In genomic region chr1:167688347-167689231, GRCm38 (mm10) we compare ENCODE assay signal across 9 mouse cellular contexts. TPM values are rescaled to one million over a fixed set of nuclear protein-coding genes. Genes with fewer than 3 reads are reported as not detected.
DNase-seq lines count a peak whose midpoint lies in the region; ATAC-seq and TF ChIP-seq lines count a peak whose summit lies in the region.
"Had no signal": no experiment of that assay in that cellular context is flagged by ENCODE, and none has a peak within 500 bp of the region (broad histone marks: within the 10 kb centered on the region; RNA-seq: fewer than 3 reads in every experiment).

No protein-coding gene starts in this region.

- peak; percentile 78 for ATAC-seq in lung, embryonic 14.5 days (ENCODE audit: insufficient read depth)
- ATAC-seq in embryonic facial prominence, embryonic 15.5 days (ENCODE audit: insufficient number of reproducible peaks, low FRiP score, low TSS enrichment, low read depth): peak; percentile 49; the same call in 1 of the 2 replicates
- ATAC-seq in hindbrain, embryonic 11.5 days (ENCODE audit: low FRiP score): peak; percentile 50
- peak; percentile 54 for ATAC-seq in limb, embryonic 13.5 days (ENCODE audit: low FRiP score, low read depth)
- no peak for ATAC-seq in activated CD4-positive, CD25-positive, alpha-beta regulatory T cell, adult 4 months

- under 1% methylated on average over 97 of the region's 98 CpGs for WGBS in lung, embryonic 14.5 days
- WGBS in embryonic facial prominence, embryonic 15.5 days: under 1% methylated on average over 95 of the region's 98 CpGs
- under 1% methylated on average over 73 of the region's 98 CpGs for WGBS in hindbrain, embryonic 11.5 days
- under 1% methylated on average over 96 of the region's 98 CpGs for WGBS in limb, embryonic 13.5 days

- H3K9me3 ChIP-seq in lung, embryonic 14.5 days (ENCODE audit: low read depth, low read length): no peaks in the 10 kb centered on the region
- H3K9me3 ChIP-seq in embryonic facial prominence, embryonic 15.5 days (replicated peaks): no peaks in the 10 kb centered on the region; the same call in 1 of the 2 replicates
- H3K9me3 ChIP-seq in hindbrain, embryonic 11.5 days (ENCODE audit: control insufficient read depth, low read length): no peaks in the 10 kb centered on the region
- H3K9me3 ChIP-seq in limb, embryonic 13.5 days: peaks cover 5% of the 10 kb centered on the region; the same call in 1 of the 2 replicates

- TF ChIP-seq CTCF in lung, embryonic 14.5 days (IDR thresholded peaks at IDR 0.05; ENCODE audit: low read depth): no peak

- DNase-seq in lung, embryonic 14.5 days: peak; percentile 64
- no peak for DNase-seq in lung, postnatal 25 days (ENCODE audit: low spot score)
- peak; percentile 70 for DNase-seq in hindbrain, embryonic 11.5 days (ENCODE audit: low spot score)
- peak; percentile 75 for DNase-seq in neural tube, embryonic 10.5 days (ENCODE audit: extremely low spot score, low spot score)
- DNase-seq in layer of hippocampus, adult 18-20 months (ENCODE audit: low spot score in 2 of 2): no peak

- no peaks in the 10 kb centered on the region for H3K36me3 ChIP-seq in lung, embryonic 14.5 days (ENCODE audit: insufficient read depth)
- H3K36me3 ChIP-seq in embryonic facial prominence, embryonic 15.5 days: no peaks in the 10 kb centered on the region
- H3K36me3 ChIP-seq in hindbrain, embryonic 11.5 days (ENCODE audit: control insufficient read depth, insufficient read depth, low read length): no peaks in the 10 kb centered on the region
- H3K36me3 ChIP-seq in limb, embryonic 13.5 days: no peaks in the 10 kb centered on the region

- H3K27me3 ChIP-seq in lung, embryonic 14.5 days (ENCODE audit: insufficient read depth, low read length): peaks cover 78% of the 10 kb centered on the region
- H3K27me3 ChIP-seq in embryonic facial prominence, embryonic 15.5 days: peaks cover 73% of the 10 kb centered on the region
- peaks cover 59% of the 10 kb centered on the region for H3K27me3 ChIP-seq in hindbrain, embryonic 11.5 days (ENCODE audit: control insufficient read depth, insufficient read depth, low read length)
- peaks cover 78% of the 10 kb centered on the region for H3K27me3 ChIP-seq in limb, embryonic 13.5 days

- peak overlapping the region; percentile 75 for H3K4me2 ChIP-seq in lung, embryonic 14.5 days
- H3K4me2 ChIP-seq in embryonic facial prominence, embryonic 15.5 days (replicated peaks): peak overlapping the region; percentile 97
- peak overlapping the region; percentile 84 for H3K4me2 ChIP-seq in hindbrain, embryonic 11.5 days (replicated peaks; ENCODE audit: low read depth, low read length)
- H3K4me2 ChIP-seq in limb, embryonic 13.5 days (replicated peaks): peak overlapping the region; percentile 95

- H3K9ac ChIP-seq in lung, embryonic 14.5 days: peak overlapping the region; percentile 34
- peak overlapping the region; percentile 33 for H3K9ac ChIP-seq in embryonic facial prominence, embryonic 15.5 days
- H3K9ac ChIP-seq in hindbrain, embryonic 11.5 days (ENCODE audit: low read depth, low read length): peak overlapping the region; percentile 42; the same call in 1 of the 2 replicates
- peak overlapping the region; percentile 68 for H3K9ac ChIP-seq in limb, embryonic 13.5 days

- 0 out of 2 replicates have a peak, but pooled peaks cover 4% of the 10 kb centered on the region for H3K4me1 ChIP-seq in lung, embryonic 14.5 days (ENCODE audit: insufficient read depth)
- peaks cover 23% of the 10 kb centered on the region for H3K4me1 ChIP-seq in embryonic facial prominence, embryonic 15.5 days
- H3K4me1 ChIP-seq in hindbrain, embryonic 11.5 days (replicated peaks; ENCODE audit: control insufficient read depth, insufficient read depth, low read length): peaks cover 8% of the 10 kb centered on the region
- peaks cover 22% of the 10 kb centered on the region for H3K4me1 ChIP-seq in limb, embryonic 13.5 days

- peak overlapping the region; percentile 46 for H3K4me3 ChIP-seq in lung, embryonic 14.5 days (ENCODE audit: low read depth, low read length)
- peak overlapping the region; percentile 53 for H3K4me3 ChIP-seq in embryonic facial prominence, embryonic 15.5 days (replicated peaks)
- H3K4me3 ChIP-seq in hindbrain, embryonic 11.5 days (ENCODE audit: low read depth, low read length): peak overlapping the region; percentile 50
- peak overlapping the region; percentile 58 for H3K4me3 ChIP-seq in limb, embryonic 13.5 days

- no peak overlapping the region for H3K27ac ChIP-seq in lung, embryonic 14.5 days (ENCODE audit: low read depth)
- H3K27ac ChIP-seq in embryonic facial prominence, embryonic 15.5 days (replicated peaks): no peak overlapping the region
- H3K27ac ChIP-seq in hindbrain, embryonic 11.5 days (ENCODE audit: low read depth, low read length): peak overlapping the region; percentile 54; the same call in 1 of the 2 replicates
- H3K27ac ChIP-seq in limb, embryonic 13.5 days: no peak overlapping the region
- H3K27ac ChIP-seq: macrophage had no signal

RNA-seq across cellular contexts. Expression of gene Lmx1a, which starts 0.4 kb away (rescaled TPM):
- not detected in 2 replicates for polyA plus RNA-seq in lung, embryonic 14.5 days (2014; fragmentation: Nextera tagmentation; extraction: Ambion mirVana)
- 0.93 and 1.2 TPM in 2 replicates for polyA plus RNA-seq in embryonic facial prominence, embryonic 15.5 days (2015; fragmentation: Nextera tagmentation; extraction: Ambion mirVana)
- polyA plus RNA-seq in hindbrain, embryonic 11.5 days (2014; fragmentation: Nextera tagmentation; extraction: Ambion mirVana): 5.6 and 11.4 TPM in 2 replicates
- 0.26 and 0.27 TPM in 2 replicates for polyA plus RNA-seq in limb, embryonic 13.5 days (2015; fragmentation: Nextera tagmentation; extraction: Ambion mirVana)
- not detected for polyA plus RNA-seq in activated CD4-positive, CD25-positive, alpha-beta regulatory T cell, adult 4 months (2017; shearing (Covaris generic))
- under 1 TPM in 1 of 2 experiments, not detected in 1; 0.10 TPM for total RNA-seq in layer of hippocampus, adult 18-20 months (2021)
- polyA plus RNA-seq: macrophage had no signal

Comparison
In these comparisons a context has a peak if more than half of its experiments do, and no peak if none do; other contexts are left out.
1. DNase-seq: peak in lung, embryonic 14.5 days (single experiment), hindbrain, embryonic 11.5 days (single experiment) and neural tube, embryonic 10.5 days (single experiment); none in lung, postnatal 25 days (single experiment) and layer of hippocampus, adult 18-20 months (0 of 2).
2. Peak in every context shown above with its lines, with median percentiles within 50 percentile points of each other: H3K4me2 ChIP-seq, H3K4me3 ChIP-seq and H3K9ac ChIP-seq.